Mouse (Mus musculus) MEL (cell line): Measurements from ENCODE around the gene Cyb5rl. TPM values are rescaled to one million over a fixed set of nuclear protein-coding genes. Genes with fewer than 3 reads are reported as not detected.
A peak's percentile ranks its signal among the peaks of the same experiment; 100 is the strongest.

Experiments used
- DNase-seq: peaks from one replicate; pipeline ENCODE4 v3.0.0; 2011; ENCODE audit warnings: low read depth, low spot score
- H3K27ac ChIP-seq: 2 replicates; pipeline ENCODE4 v1.5.1; 2012; ENCODE audit warnings: low read depth, mild to moderate bottlenecking, control low read depth, low read length, moderate library complexity; ENCODE audit not compliant: control insufficient read depth
- H3K27me3 ChIP-seq, 2 experiments: fragments of 150-350 bp in 1 of 2; sonication (generic) in 1 of 2; 2 replicates each; pipeline ENCODE4 v1.6.1; 2012; ENCODE audit warnings: low read length in 2 of 2, mild to moderate bottlenecking in 2 of 2, improper control_type of control experiment in 1 of 2, moderate library complexity in 1 of 2; ENCODE audit not compliant: insufficient read depth in 2 of 2, control insufficient read depth in 1 of 2
- H3K36me3 ChIP-seq, 2 experiments: 2 replicates each; pipeline ENCODE4 v1.6.1; 2012 to 2014; ENCODE audit warnings: low read length in 2 of 2, improper control_type of control experiment in 1 of 2, inconsistent platforms in 1 of 2, mild to moderate bottlenecking in 1 of 2; ENCODE audit not compliant: insufficient read depth in 2 of 2, control insufficient read depth in 1 of 2
- H3K4me1 ChIP-seq, 2 experiments: fragments of 150-350 bp in 1 of 2; sonication (generic) in 1 of 2; 2 replicates each; pipeline ENCODE4 v1.6.1; 2012; ENCODE audit warnings: low read length in 2 of 2, improper control_type of control experiment in 1 of 2, mild to moderate bottlenecking in 1 of 2; ENCODE audit not compliant: insufficient read depth in 2 of 2, control insufficient read depth in 1 of 2
- H3K4me3 ChIP-seq, 2 experiments: fragments of 150-350 bp in 1 of 2; sonication (generic) in 1 of 2; 2 replicates each; pipeline ENCODE4 v1.5.1; 2012; ENCODE audit warnings: low read depth in 2 of 2, low read length in 2 of 2, mild to moderate bottlenecking in 2 of 2, moderate library complexity in 2 of 2, control low read depth in 1 of 2, improper control_type of control experiment in 1 of 2; ENCODE audit not compliant: control insufficient read depth in 1 of 2, insufficient read depth in 1 of 2
- H3K79me2 ChIP-seq: 2 replicates; pipeline ENCODE4 v1.6.1; 2012; ENCODE audit warnings: mild to moderate bottlenecking, low read length, moderate library complexity; ENCODE audit not compliant: control insufficient read depth, poor library complexity, insufficient read depth
- H3K9ac ChIP-seq: 2 replicates; pipeline ENCODE4 v1.6.1; 2012; ENCODE audit warnings: low read depth, mild to moderate bottlenecking, control low read depth, low read length, moderate library complexity; ENCODE audit not compliant: control insufficient read depth, poor library complexity, severe bottlenecking
- H3K9me3 ChIP-seq: fragments of 150-350 bp; sonication (generic); replicated peaks from 2 replicates; pipeline ENCODE4 v1.6.1; 2012; ENCODE audit warnings: mild to moderate bottlenecking, low read length, improper control_type of control experiment, moderate library complexity; ENCODE audit not compliant: insufficient read depth
- BHLHE40 ChIP-seq: IDR thresholded peaks from 2 replicates; pipeline ENCODE4 v1.6.1; 2012; ENCODE audit warnings: low read depth, mild to moderate bottlenecking, inconsistent platforms, low read length, improper control_type of control experiment, borderline replicate concordance
- CHD1 ChIP-seq: IDR thresholded peaks from 2 replicates; pipeline ENCODE4 v1.6.1; 2012; ENCODE audit warnings: low read depth, mild to moderate bottlenecking, inconsistent platforms, low read length, improper control_type of control experiment
- ELF1 ChIP-seq: IDR thresholded peaks from 2 replicates; pipeline ENCODE4 v1.6.1; 2014; ENCODE audit warnings: low read depth, mild to moderate bottlenecking, inconsistent platforms, low read length, improper control_type of control experiment, moderate library complexity
- ETS1 ChIP-seq: IDR thresholded peaks from 2 replicates; pipeline ENCODE4 v1.6.1; 2012; ENCODE audit warnings: low read depth, mild to moderate bottlenecking, inconsistent platforms, low read length, improper control_type of control experiment, moderate library complexity
- GABPA ChIP-seq: IDR thresholded peaks from 2 replicates; pipeline ENCODE4 v1.6.1; 2012; ENCODE audit warnings: low read depth, mild to moderate bottlenecking, inconsistent platforms, low read length, improper control_type of control experiment, moderate library complexity
- GATA1 ChIP-seq: IDR thresholded peaks from 2 replicates; pipeline ENCODE4 v1.6.1; 2011; ENCODE audit warnings: low read depth, low read length, improper control_type of control experiment
- HCFC1 ChIP-seq: IDR thresholded peaks from 2 replicates; pipeline ENCODE4 v1.6.1; 2012; ENCODE audit warnings: low read depth, mild to moderate bottlenecking, inconsistent platforms, low read length, improper control_type of control experiment, moderate library complexity
- JUND ChIP-seq: IDR thresholded peaks from 2 replicates; pipeline ENCODE4 v1.6.1; 2011; ENCODE audit warnings: low read depth, mild to moderate bottlenecking, improper control_type of control experiment, low read length
- MAFK ChIP-seq: IDR thresholded peaks from 2 replicates; pipeline ENCODE4 v1.6.1; 2011; ENCODE audit warnings: low read depth, mild to moderate bottlenecking, low read length, improper control_type of control experiment, borderline replicate concordance
- MAX ChIP-seq: IDR thresholded peaks from 2 replicates; pipeline ENCODE4 v1.6.1; 2011; ENCODE audit warnings: low read length, improper control_type of control experiment
- MYB ChIP-seq: IDR thresholded peaks from 2 replicates; pipeline ENCODE4 v1.6.1; 2011; ENCODE audit warnings: mild to moderate bottlenecking, low read depth, low read length, improper control_type of control experiment
- NELFE ChIP-seq: IDR thresholded peaks from 2 replicates; pipeline ENCODE4 v1.6.1; 2011; ENCODE audit warnings: low read depth, low read length, improper control_type of control experiment
- POLR2A ChIP-seq, 2 experiments: IDR thresholded peaks; 2 replicates each; pipeline ENCODE4 v1.6.1; 2011 to 2012; ENCODE audit warnings: low read length in 2 of 2, mild to moderate bottlenecking in 2 of 2, control low read depth in 1 of 2, improper control_type of control experiment in 1 of 2, low read depth in 1 of 2, moderate library complexity in 1 of 2; ENCODE audit not compliant: control insufficient read depth in 1 of 2, insufficient read depth in 1 of 2, poor library complexity in 1 of 2
- POLR2AphosphoS2 ChIP-seq: IDR thresholded peaks from 2 replicates; pipeline ENCODE4 v1.6.1; 2011; ENCODE audit warnings: low read length, improper control_type of control experiment
- RAD21 ChIP-seq: IDR thresholded peaks from 2 replicates; pipeline ENCODE4 v1.6.1; 2011; ENCODE audit warnings: mild to moderate bottlenecking, low read depth, low read length, improper control_type of control experiment
- RCOR1 ChIP-seq: IDR thresholded peaks from 2 replicates; pipeline ENCODE4 v1.6.1; 2012; ENCODE audit warnings: low read depth, mild to moderate bottlenecking, inconsistent platforms, low read length, improper control_type of control experiment
- TBP ChIP-seq: IDR thresholded peaks from 2 replicates; pipeline ENCODE4 v1.8.0; 2011; ENCODE audit warnings: low read depth, low read length, improper control_type of control experiment
- TCF12 ChIP-seq: IDR thresholded peaks from 2 replicates; pipeline ENCODE4 v1.6.1; 2014; ENCODE audit warnings: low read depth, mild to moderate bottlenecking, inconsistent platforms, low read length, improper control_type of control experiment, moderate library complexity
- UBTF ChIP-seq: IDR thresholded peaks from 2 replicates; pipeline ENCODE4 v1.6.1; 2012; ENCODE audit warnings: low read depth, mild to moderate bottlenecking, inconsistent platforms, low read length, improper control_type of control experiment, moderate library complexity, borderline replicate concordance; ENCODE audit not compliant: insufficient read depth
- USF1 ChIP-seq: IDR thresholded peaks from 2 replicates; pipeline ENCODE4 v1.6.1; 2014; ENCODE audit warnings: low read depth, mild to moderate bottlenecking, inconsistent platforms, low read length, improper control_type of control experiment, moderate library complexity
- USF2 ChIP-seq, 2 experiments: IDR thresholded peaks; 2 replicates each; pipeline ENCODE4 v1.6.1; 2011 to 2012; ENCODE audit warnings: improper control_type of control experiment in 2 of 2, low read length in 2 of 2, borderline replicate concordance in 1 of 2, inconsistent platforms in 1 of 2, low read depth in 1 of 2, mild to moderate bottlenecking in 1 of 2; ENCODE audit not compliant: insufficient read depth in 1 of 2
- ZMIZ1 ChIP-seq: IDR thresholded peaks from 2 replicates; pipeline ENCODE4 v1.6.1; 2012; ENCODE audit warnings: low read depth, mild to moderate bottlenecking, inconsistent platforms, low read length, improper control_type of control experiment, moderate library complexity
- ZNF384 ChIP-seq: IDR thresholded peaks from 2 replicates; pipeline ENCODE4 v1.6.1; 2012; ENCODE audit warnings: low read depth, mild to moderate bottlenecking, inconsistent platforms, low read length, improper control_type of control experiment
- polyA plus RNA-seq, 2 experiments: library from polyadenylated mRNA; stranded (reverse) in 1 of 2; unstranded in 1 of 2; fragments of >175 nt in 1 of 2; fragments of >200 nt in 1 of 2; gene quantifications; 2 replicates each; pipeline versions ENCODE4 v1.2.1 to v1.2.4; 2012; ENCODE audit warnings: low replicate concordance in 2 of 2, low read depth in 1 of 2; ENCODE audit not compliant: insufficient read length in 2 of 2, insufficient read depth in 1 of 2, missing spikeins in 1 of 2
- total RNA-seq: library from RNA; depleted of rRNA; stranded (reverse); fragments of 300-350 nt; gene quantifications from 2 replicates; pipeline ENCODE4 v1.2.3, GENCODE M21; 2012

The Cyb5rl gene
- total and polyA plus RNA-seq, 3 experiments = 8.5 to 9.3 TPM; not detected in 1

DNA sequence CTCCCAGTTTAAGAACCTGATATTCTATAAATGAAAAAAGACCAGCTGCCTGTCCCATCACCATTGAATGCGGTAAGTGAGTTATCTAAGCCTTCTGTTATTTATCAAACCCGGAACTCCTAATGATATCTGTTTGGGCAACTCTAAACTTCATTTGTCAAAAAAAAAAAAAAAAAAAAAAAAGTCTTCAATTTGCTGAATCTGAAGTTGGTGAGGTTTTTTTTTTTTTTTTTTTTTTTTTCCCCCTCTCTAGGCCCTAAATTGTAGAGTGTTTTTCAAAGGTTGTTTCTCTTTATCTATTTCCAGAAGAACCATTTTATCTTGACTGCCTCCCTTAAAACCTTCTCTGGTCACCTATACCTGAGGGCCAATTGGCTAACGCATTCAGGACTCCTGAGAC is 68.1 kb downstream of the Cyb5rl start:
- Histone ChIP-seq H3K36me3 (peaks cover 0 to 12% of the 10 kb centered on the region in 2 experiments; a peak in 2 of 4 replicates), H3K9ac (no peak overlapping the region), H3K4me3 (no peak overlapping the region), H3K27ac (no peak overlapping the region), H3K27me3 (no peaks in the 10 kb centered on the region; a peak in 1 of 4 replicates), H3K4me1 (peaks cover 3 to 13% of the 10 kb centered on the region in 2 experiments; a peak in 3 of 4 replicates), H3K9me3 (no peaks in the 10 kb centered on the region), H3K79me2 (no peaks in the 10 kb centered on the region)
- no peak for DNase-seq
- no peak for TF ChIP-seq JUND
- TF ChIP-seq BHLHE40 = no peak
- TF ChIP-seq USF2 (IDR thresholded peaks at IDR 0.05; ENCODE audit: borderline replicate concordance in 1 of 2, insufficient read depth in 1 of 2, low read depth in 1 of 2, low read length in 2 of 2) = no peak
- no peak for TF ChIP-seq TCF12
- no peak for TF ChIP-seq ZMIZ1
- TF ChIP-seq MAFK = no peak
- no peak for TF ChIP-seq MYB
- TF ChIP-seq RAD21 = no peak
- no peak for TF ChIP-seq CHD1
- no peak for TF ChIP-seq USF1
- TF ChIP-seq POLR2A (IDR thresholded peaks at IDR 0.05; ENCODE audit: control insufficient read depth in 1 of 2, insufficient read depth in 1 of 2, low read depth in 1 of 2, low read length in 2 of 2, poor library complexity in 1 of 2) = no peak
- no peak for TF ChIP-seq MAX
- no peak for TF ChIP-seq RCOR1
- peak; percentile 46 for TF ChIP-seq GATA1
- TF ChIP-seq POLR2AphosphoS2 = no peak
- TF ChIP-seq HCFC1 = no peak
- TF ChIP-seq ELF1 = 0 out of 2 replicates have a peak, but pooled peaks have one; percentile 39
- 0 out of 2 replicates have a peak, but pooled peaks have one; percentile 24 for TF ChIP-seq ETS1
- peak; percentile 96 for TF ChIP-seq ZNF384
- no peak for TF ChIP-seq NELFE
- TF ChIP-seq, all 39 proteins: peak for 4

DNA sequence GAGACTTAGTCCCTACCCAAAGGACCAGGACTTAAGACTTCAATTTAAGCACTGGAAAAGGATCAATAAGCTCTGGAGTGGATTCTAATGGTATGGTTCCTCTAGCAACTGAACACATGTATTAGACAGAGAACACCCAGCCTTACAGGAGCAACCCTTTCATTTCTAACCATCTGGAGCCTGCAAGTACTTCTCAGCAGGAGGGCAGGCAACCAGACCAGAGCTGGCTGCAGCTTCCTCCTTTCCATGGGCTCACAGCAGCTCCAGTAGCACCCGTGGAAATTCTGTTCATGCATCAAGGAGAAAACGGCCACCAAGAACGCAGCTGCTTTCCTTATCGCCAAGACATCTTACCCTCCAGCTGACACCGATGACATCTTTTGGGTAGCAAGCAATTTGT is 68.9 kb downstream of the Cyb5rl start:
- DNase-seq = peak; percentile 42
- no peaks in the 10 kb centered on the region for H3K79me2 ChIP-seq
- H3K4me1 ChIP-seq = peaks cover 3 to 14% of the 10 kb centered on the region in 2 experiments; a peak in 3 of 4 replicates
- H3K4me3 ChIP-seq = no peak overlapping the region
- no peaks in the 10 kb centered on the region for H3K9me3 ChIP-seq
- TF ChIP-seq GABPA = no peak
- no peak for TF ChIP-seq CHD1
- 0 out of 2 replicates have a peak, but pooled peaks have one; percentile 74 for TF ChIP-seq UBTF
- peak; percentile 92 for TF ChIP-seq TBP
- TF ChIP-seq NELFE = no peak
- no peak for TF ChIP-seq MAFK
- TF ChIP-seq POLR2A (IDR thresholded peaks at IDR 0.05; ENCODE audit: control insufficient read depth in 1 of 2, insufficient read depth in 1 of 2, low read depth in 1 of 2, low read length in 2 of 2, poor library complexity in 1 of 2) = no peak
- no peak overlapping the region for H3K9ac ChIP-seq
- H3K27ac ChIP-seq = no peak overlapping the region
- peaks cover 0 to 13% of the 10 kb centered on the region in 2 experiments; a peak in 2 of 4 replicates for H3K36me3 ChIP-seq
- H3K27me3 ChIP-seq = no peaks in the 10 kb centered on the region; a peak in 1 of 4 replicates
